Mouse (Mus musculus) layer of hippocampus, adult 9-10 months (tissue): Measurements from ENCODE around the gene Gba2.

Experiments used
- DNase-seq: peaks from one replicate; pipeline ENCODE4 v3.0.0; 2022; ENCODE audit warnings: low spot score

The Gba2 gene

DNA sequence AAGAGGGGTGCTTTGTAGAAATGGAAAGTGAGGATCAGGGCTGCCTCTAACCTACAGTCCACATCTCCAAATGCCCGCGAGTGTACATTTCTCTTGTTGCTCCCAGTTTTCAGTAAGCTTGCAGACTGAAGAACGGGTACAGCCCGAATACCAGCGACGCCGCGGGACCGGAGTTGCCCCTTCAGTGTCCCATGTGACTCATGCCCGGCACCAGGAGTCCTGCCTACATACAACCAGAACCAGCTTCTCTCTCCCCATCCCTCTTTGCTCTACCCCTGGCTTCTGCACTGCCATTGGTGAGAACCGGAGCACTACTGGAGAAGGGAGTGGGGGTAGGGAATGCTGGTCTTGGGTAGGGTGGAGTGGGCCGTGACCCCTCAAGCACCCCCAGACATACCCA, 2.7 kb upstream of the Gba2 start:
- no peak for DNase-seq

DNA sequence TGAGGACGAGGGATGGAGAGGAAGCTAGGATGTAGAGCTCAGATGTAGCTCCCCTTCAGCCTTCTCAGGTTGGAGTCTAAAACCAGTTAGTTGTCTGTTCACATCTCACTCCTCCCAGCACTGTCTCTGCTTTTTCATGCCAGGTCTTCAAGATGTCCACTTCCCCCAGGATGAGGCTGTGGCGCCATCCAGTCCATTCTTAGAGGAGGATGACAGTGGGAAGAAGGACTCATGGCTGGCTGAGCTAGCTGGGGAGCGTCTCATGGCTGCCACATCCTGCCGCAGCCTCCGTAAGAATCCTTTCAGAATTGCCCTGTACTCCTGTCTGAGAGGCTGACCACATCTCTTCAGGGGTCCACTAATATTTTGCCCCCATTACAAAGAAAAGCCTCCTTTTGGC, 2.0 kb upstream of the Gba2 start:
- no peak for DNase-seq

DNA sequence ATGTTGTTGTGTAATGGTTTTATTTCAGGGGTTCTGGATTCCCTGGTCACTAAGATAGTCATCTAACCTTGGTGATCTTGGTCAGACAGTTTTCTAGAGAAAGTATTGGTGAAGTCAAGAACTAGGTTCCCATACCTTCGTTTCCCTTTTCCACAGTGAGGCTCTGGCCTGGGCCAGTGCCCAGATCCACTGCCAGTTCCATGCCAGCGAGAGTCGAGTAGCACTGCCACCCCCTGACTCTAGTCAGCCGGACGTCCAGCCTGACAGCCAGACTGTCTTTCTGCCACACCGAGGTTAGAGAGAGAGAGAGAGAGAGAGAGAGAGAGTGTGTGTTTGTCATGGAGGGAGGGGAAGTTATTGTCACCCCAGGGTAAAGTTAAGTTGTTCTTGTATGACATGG, 1.1 kb upstream of the Gba2 start:
- no peak for DNase-seq

DNA sequence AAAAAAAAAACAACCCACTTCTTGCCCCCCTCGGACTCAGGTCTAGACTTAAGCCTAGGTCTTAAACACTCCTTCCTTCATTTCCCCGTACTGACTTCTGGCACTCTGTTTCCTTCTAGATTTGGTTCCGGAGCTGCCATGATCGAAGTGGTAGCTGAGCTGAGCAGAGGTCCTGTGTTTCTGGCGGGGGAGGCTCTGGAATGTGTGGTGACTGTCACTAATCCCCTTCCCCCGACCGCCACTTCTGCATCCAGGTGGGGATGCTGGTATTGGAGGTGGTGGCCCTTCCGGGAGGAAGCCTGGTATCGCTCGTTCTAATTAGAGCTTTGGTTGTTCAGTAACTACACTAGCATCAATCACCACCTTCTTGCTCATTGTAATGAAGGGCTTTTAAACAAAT, 583 bp upstream of the Gba2 start:
- DNase-seq = no peak

DNA sequence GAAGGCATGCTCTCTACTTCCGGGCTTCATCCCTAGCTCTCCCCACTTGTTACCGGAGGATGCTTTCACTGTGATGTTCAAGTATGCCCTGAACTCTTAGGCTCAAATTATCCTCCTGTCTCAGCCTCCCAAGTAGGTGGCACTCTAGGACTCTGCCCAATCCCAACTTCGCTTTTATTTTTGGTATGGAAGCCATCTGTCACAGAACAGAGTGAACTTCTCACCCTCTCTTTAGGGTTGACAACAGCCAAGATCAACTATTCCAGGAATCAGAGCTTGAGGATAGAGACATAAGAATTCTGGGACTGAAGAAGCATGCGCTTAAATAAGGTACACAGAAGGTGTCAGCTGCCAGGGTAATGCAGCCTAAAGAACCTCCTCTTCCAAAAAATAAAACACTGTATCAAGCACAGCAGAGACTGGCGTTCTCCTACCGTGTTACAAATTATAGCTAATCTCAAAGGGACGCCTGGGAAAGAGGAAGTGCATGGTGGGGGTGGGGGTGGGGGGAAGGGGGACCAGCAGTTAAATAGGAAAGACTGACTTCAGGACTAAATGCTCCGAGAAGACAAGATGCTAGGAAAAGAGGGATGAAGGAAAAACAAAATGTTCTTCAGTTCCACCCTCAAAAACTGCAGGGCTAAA, 1.3 kb downstream of the Gba2 start:
- no peak for DNase-seq

DNA sequence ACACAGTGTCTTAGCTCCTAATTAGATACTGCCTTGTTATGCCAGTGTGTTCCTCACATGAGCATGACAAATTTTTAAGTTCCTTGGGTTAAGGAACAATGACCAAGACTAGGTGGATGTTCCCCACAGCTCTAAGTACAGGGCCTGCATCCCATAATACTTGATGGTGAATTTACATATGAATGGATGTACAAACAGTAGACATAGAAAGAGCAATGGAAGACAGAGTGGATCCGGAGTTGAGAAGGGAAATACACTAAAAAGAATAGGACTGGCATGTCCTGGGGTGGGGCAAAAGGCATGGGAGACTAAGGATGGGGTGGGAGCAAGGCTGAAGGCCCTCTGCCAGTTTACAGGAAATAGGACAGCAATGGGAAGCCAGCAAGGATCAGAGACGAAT, 3.3 kb downstream of the Gba2 start:
- DNase-seq = no peak

DNA sequence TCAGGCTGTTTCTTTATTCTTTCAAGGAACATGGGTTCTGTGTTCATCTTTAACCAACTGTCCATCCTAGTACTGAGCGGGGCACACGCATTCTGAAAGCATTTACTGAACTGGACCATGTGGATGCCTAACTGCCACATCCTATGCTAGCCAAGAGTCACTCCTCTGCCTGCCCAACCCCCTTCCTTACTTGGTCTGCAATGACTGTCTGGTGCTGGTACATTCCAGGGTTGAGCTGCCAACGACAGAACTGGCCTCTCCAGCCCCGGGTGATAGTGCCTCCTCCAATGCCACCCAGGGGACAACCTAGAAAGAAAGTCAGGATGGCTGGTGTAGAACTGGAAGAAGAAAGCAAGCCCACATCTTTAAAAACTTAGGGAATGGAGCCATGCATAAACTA, 5.1 kb downstream of the Gba2 start:
- DNase-seq = no peak

DNA sequence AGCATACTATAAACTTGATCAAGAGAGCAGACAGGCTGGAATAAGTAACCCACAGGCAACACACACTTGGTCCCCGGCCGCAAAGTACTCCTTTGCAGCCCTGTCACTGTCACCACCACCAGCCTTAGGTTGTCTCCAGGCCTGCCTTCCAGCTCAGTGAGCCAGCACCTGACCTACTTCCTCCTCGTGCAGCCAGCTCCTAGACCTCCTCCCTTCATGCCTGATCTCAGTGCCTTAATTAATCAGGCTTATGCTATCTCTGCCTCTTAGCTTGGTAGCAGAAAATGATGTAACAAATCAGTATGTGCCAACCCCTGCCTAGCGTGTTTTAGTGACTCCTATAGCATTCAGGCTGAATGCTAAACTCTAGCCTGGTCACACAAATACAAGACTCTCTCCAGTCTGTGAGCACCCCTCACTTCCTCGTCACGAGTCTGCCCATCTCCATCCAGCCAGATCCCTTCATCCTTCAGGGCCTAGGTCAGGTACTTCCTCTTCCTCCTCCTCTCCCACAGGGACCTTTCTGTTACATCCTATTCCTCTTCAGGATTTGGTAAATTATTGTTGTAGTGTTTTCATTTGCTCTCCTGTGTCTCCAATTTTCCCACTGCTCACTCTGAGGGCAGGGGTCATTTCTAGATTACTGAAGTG, 7.2 kb downstream of the Gba2 start:
- DNase-seq = no peak

DNA sequence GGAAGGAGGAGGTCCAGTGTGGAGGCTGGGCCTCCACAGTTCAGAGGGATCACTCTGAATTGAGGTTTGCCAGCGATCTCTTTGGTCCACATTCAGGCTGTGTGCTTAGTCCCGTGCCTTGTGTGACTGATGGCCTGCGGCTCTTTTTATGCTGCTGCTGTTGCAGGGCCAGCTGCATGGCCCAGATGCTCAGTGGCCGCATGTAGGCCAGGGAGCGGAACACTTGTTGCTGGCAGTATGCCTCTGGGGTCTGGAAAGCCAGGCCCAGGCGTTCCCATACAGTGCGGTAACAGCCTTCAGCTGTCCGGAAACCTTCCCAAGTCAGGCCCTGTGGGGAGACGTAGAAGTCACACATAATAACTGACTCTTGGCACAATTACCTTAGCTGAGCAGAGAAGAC, 11.5 kb downstream of the Gba2 start:
- no peak for DNase-seq

DNA sequence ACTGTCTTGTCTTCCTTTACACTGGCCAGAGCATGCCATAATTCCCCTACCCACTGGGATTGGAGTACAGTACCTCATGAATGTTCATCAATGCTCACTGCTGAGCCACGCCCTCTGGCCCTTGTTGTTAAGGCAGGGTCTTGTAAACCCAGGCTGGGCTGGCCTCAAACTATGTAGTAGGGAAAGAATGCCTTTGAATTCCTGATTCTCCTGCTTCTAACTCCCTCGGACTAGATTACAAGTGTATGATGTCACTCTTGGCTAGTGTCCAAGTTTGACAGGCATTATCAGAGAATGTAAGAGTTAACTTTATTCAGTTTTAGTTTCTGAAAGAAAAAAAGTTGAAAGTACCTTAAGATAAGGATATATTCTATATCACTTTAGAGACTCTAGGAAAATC, 14.4 kb downstream of the Gba2 start:
- DNase-seq = no peak

DNA sequence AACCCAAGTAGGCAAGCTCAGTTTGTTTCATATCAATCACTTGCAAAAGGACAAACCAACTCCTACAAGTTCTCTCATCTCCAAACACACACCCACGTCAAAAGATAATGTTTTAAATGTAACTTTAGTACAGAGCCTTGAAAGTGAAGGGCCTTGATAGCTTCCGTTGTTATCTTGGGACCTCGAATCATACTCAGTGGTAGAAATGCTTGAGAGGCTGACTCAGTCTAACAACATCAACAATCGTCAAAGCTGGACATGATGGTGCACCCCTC, 15.1 kb downstream of the Gba2 start:
- DNase-seq = no peak

DNA sequence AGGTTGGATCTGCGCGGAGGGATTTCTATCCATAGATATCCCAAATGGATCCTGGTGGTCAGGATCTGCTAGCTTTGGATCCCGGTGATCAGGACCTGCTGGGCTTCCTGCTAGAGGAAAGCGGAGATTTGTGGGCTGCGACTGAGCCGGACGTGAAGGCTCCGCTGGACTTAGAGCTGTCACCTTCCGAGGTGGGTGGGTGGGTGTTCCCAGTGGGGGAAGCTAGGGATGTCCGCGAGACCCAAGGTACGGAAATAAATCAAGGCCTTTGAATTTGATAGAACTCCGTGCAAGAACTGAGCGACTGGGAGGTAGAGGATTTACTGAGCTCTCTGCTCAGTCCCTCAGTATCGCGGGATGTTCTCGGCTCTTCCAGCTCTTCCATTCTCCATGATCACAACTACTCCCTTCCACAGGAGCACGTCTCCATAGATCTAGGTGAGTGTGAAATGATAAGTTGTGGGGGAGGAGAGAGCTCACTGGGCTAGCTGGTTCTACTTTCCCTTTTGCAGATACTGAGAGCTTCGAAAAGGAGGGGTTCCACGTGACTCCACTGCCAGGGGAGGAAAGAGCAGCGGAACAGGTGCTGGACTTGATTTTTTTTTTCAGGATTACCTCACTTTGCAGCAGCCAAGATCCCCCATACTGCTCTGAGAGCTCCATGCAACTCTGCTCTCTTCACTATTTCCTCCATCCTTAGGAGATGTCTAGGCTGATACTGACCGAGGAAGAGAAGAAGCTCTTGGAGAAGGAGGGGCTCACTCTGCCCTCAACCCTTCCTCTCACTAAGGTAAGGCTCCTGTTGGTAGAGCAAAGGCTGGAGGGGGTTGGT, 15.7 kb downstream of the Gba2 start:
- DNase-seq = no peak

DNA sequence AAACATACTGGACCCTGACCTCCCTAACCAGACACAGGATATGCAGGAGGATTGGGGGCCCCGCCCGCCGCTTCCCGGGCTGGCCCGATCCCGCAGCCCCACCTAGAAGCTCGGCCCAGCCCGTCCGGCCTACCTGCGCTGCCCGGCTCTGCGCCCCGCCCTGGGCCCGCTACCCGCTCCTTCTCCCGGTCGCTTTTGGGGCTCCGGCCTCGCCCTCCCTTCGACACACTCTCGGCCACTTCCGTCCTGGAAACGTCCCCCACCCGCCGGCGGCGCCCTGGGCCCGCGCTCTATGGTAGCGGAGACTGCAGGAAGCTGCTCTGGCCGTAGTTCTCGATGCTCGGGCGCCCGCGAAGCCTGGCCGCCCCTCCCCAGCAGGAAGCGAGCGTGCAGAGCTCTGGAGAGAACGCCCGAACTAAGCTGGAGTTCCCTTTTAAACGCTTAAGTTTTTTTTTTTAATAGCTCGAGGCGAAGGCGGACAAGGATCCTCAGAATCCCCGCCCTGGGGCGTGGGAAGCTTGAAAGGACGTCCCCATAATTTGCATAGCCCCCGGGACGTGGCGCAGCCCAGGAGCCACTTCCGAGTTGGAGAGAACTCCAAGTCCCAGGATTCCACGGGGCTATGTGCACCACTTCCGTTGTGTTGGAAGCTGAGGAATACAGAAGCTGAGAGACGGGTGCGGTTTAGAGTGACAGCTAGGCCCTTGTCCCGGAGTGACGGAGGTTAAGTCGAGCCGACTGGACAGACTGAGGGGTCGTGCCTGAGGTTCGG, 16.5 kb downstream of the Gba2 start, which contains the start of the genes Creb3 and Tln1:
Creb3 (plus strand) TSS at position 336 of the 772 bp plus-strand sequence.
Tln1 (minus strand) TSS at position 695 of the 772 bp plus-strand sequence.
- DNase-seq = peak; percentile 94

DNA sequence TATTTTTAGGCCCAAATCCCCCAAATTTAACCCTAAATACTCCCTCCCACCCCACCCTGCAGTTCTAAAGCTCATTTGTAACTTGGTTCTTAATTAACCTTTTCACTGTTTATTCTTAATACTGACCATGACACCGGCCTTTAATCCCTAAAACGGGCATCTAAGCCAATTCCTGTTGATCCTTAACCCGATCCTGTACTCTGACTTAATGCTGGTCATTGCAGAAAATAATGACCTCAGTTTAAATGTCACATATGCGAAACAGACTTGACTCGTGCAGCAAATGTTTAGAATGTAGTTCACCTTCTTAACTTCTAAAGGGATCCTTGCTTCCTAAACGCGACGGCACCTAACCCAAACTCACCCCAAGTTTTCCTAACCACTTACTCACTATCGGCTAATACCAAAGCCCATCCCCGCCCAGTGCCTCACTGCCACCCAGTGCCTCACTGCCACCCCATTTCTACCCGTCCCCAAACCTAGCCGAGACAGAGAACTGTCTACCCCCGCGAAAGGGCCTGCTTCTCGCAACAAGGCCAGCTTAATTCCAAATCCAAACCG, 17.2 kb downstream of the Gba2 start:
- DNase-seq = no peak

DNA sequence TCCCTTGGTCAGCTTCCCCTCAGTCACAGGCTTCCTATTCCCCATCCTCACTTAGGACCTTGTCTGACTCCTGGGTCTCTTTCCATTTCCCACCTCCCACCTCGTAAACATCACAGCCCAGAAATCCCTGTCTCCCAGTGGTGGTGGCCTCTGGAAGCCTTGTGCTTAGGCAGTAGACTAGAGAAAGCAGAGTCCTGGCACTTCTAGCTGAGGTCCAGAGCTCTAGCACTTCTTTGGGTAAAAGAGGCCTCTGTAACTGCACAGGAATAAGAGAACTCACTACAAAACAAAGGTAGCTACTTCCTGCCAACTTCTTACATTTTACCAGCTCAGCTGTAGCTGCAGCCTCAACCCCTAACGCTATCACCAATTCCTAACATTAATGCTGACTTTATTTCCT, 17.7 kb downstream of the Gba2 start:
- DNase-seq = no peak

DNA sequence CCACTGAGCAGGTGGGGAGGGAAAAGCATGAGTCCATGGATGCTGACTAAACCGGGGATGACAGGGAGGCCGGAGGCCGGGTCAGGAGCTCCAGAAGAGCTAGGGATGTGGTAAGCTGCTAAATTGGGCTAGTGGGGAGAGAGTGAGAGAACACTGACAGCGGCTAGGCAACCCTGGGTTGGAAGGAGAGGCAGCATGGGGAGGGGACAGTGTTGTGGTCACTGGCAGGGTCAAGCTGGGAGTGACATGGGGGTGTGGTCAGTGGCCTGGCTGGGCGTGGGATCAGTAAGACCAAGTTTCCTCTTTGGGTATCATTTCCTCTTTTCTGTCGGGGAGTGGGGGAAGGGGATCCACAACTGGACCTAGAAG, 18.4 kb downstream of the Gba2 start:
- no peak for DNase-seq

DNA sequence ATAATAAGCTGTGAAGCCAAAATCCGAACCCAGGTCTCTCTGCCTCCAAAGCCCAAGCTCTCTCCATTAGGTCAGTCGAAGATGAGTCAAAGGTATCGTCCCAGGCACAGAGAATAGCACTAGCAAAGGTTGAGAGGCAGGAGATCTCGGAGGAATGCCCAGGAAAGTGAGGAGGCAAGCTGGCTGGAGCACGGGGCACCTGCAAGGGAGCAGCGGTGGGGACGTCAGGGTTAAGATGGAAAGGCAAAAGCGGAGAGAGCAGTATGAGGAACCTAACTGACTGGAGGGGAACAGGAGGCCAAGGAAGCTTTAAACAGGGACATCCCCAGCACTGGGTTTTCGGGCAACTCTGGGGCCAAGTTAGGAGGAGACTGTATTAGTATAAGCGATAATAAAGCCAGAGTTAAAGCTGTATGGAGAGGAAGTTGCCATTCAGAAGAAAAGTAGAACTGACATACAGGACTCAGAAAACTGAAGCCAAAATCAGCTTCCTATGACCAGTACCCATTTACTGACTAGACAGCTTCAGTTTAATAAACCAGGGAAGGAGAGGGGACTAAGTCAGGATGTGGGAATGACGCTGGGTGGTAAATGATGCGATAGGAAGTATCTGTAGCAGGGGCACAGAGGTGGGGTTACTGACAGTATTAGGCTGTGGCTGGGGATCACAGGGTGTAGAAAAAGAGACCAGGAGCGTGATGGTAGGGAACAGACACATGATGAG, 19.0 kb downstream of the Gba2 start:
- no peak for DNase-seq

DNA sequence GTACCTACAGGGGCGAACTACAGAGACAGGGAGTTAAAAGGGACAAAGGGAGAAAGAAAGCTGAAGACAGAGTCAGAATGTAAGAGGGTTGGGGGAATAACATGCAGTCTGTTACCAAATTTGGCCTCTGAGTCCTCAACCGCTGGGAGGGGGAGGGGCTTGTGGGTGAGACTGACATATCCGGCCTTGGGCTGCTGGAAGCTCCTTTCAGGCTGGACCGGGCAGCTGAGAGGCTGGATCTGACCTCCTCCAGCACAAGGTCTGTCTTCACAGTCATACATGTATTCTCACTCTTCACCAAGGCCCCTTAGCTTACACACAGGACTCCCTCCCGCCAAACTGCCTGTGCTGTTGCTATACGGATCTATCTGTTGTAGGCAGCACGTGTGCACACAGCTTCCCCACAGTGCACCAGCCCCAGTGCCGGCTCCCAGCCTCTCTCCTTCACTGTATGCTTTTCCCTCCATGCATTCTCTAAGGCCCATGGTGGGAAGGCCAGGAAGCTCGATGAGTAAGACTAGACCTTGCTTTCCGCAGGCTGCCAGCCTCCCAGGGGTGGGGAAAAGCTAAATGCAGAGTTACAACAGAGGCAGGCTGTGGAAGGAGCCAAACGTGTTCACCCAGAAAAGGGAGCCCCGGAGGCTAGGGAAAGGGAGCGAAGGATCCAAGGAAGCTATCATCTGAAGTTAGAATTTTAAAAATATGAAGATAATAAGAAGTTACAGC, 19.9 kb downstream of the Gba2 start:
- no peak for DNase-seq

DNA sequence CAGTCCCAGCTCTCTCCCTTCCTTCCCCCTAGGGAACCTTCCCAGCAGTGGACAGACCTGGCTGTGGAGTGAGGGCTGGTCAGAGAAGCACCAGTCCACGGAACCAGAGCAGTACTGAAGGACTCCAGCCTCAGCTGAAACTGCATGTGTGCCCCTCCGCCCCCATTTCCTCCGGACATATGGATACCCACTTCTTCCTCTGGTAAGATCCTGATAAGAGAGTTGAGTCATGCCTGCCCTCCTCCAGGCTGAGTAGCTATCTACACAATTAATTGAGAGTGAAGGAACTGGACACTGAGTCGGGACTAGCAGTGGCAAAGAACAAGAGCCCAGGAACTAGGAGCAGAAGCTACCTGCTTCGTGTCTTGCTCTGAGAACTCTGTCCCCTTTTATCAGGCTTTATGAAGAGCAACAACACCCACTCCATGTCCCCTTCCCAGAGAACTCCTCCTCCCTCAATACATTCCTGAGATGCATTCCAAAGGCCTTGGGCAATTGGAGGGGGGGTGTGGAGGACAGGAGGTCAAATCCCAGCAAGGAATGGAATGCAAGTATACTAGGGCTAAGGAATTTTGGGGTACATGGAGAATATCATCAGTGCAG, 20.5 kb downstream of the Gba2 start:
- no peak for DNase-seq

DNA sequence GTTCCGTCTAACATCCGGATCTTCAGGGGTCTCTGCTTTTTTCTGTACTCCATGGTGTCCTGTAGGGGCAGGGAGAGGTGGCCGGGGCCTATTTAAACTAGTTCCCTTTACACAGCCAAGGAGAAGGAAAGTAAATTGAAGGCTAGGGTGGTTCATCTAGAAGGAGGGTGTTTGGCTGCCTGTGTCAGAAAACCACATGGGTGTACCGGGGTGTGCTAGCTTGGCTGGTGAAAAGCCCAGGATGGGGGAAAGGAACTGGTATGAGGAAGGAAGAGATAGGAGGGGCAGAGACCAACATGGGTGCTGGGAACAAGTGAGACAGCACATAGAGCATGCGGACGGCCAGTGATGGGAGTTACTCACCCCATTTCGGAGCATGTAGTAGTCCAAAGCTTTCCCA, 22.7 kb downstream of the Gba2 start:
- DNase-seq = no peak

DNA sequence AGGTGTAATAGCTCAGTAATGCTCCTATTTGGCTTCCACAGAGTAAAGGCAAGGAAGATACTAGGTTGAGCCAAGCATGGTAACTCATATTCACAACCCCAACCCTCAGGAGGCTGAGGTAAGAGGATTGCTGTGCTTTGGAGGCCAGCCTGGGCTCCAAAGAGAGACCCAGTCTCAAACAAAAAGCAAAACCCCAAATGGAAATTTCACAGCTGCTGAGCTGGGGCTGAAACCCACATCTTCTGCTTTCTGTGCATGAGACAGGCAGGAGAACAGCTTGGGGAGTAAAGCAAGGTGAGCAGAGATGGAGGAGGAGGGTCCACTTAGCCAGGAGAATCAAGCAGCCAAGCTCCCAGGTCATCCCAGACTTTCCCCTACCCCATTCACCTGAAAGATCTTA, 24.8 kb downstream of the Gba2 start:
- no peak for DNase-seq
